Mouse (Mus musculus) midbrain, embryonic 13.5 days (tissue): ENCODE measurements around the gene Opcml. TPM values are rescaled to one million over a fixed set of nuclear protein-coding genes. Genes with fewer than 3 reads are reported as not detected.
A peak's percentile ranks its signal among the peaks of the same experiment; 100 is the strongest.

ENCODE experiments used
- ATAC-seq: fragments of 200-750 bp; cut with Nextera tagmentation; 2 replicates; pipeline ENCODE4 v1.8.0; 2017; ENCODE audit warnings: mild to moderate bottlenecking, moderate TSS enrichment, moderate library complexity
- H3K27ac ChIP-seq: fragments of 300-500 bp; sonication (generic); 2 replicates; pipeline ENCODE4 v1.5.1; 2015; ENCODE audit warnings: inconsistent platforms, mild to moderate bottlenecking, moderate library complexity
- H3K27me3 ChIP-seq: fragments of 300-500 bp; sonication (generic); 2 replicates; pipeline ENCODE4 v1.6.1; 2015; ENCODE audit warnings: mild to moderate bottlenecking, inconsistent platforms
- H3K36me3 ChIP-seq: fragments of 300-500 bp; sonication (generic); 2 replicates; pipeline ENCODE4 v1.6.1; 2015; ENCODE audit warnings: mild to moderate bottlenecking, inconsistent platforms
- H3K4me1 ChIP-seq: fragments of 300-500 bp; sonication (generic); replicated peaks from 2 replicates; pipeline ENCODE4 v1.6.1; 2015; ENCODE audit warnings: inconsistent platforms
- H3K4me2 ChIP-seq: fragments of 300-500 bp; sonication (generic); replicated peaks from 2 replicates; pipeline ENCODE4 v1.6.1; 2015; ENCODE audit warnings: moderate library complexity, mild to moderate bottlenecking, inconsistent platforms
- H3K4me3 ChIP-seq: fragments of 300-500 bp; sonication (generic); replicated peaks from 2 replicates; pipeline ENCODE4 v1.5.1; 2015; ENCODE audit warnings: mild to moderate bottlenecking, inconsistent platforms
- H3K9ac ChIP-seq: fragments of 300-500 bp; sonication (generic); replicated peaks from 2 replicates; pipeline ENCODE4 v1.6.1; 2015; ENCODE audit warnings: mild to moderate bottlenecking, inconsistent platforms
- H3K9me3 ChIP-seq: fragments of 300-500 bp; sonication (generic); 2 replicates; pipeline ENCODE4 v1.6.1; 2016; ENCODE audit warnings: mild to moderate bottlenecking, inconsistent platforms
- WGBS: fragments of 180-500 bp; shearing (Covaris S2); methylation state at CpG from one replicate; pipeline ENCODE4 v1.1.7; 2015; 5-methylcytosine and 5-hydroxymethylcytosine counted together
- polyA plus RNA-seq: library from polyadenylated mRNA; unstranded; fragments of >200 nt; fragmentation: Nextera tagmentation; extraction: Ambion mirVana; gene quantifications from 2 replicates; pipeline ENCODE4 v1.2.1, GENCODE M21; 2015

Opcml gene
- 18.9 and 20.6 TPM in 2 replicates for polyA plus RNA-seq

DNA sequence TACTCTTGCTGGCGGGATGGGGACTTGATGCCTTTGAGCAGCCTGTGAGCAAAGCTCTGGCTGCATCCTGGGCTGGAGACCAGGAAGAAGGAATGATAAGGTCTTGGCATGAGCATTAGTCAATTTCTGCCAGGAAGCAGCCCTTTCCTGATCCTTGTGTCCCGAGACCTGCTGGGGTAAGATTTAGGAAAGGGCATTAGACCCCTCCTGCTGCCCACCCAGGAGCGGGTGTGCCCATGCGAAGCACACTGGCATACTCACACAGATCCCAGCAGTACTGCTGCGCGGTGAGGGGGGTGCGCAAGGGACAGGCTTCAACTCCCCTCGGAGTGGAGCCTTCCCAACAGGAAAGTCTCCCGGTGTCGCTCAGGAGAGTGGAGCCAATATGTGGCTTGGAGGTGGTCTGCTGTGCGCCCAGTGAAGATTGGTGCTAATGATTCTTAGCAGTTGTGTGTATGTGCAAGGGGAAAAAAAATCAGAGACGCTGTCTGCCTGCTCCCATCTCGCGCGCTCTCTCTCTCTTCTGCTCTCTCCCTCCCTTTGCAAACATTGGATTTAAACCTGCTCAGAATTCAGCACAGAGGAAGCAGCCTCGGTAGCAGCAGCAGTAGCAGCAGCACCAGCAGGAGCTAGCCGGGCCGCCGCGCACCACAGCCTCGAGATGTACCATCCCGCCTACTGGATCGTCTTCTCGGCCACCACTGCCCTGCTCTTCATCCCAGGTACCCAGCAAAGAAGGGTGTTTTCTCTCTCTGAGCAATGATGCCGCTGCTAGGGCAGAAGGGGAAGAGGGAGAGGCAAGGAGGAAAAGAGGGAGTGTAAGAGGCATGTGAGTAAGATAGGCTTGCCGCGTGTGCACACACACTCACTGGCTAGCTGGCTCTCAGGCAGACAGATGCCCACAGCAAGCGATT is at the start of gene Opcml:
TSS of gene Opcml (plus strand) at position 51 of the 914 bp plus-strand sequence.
- peak within 1 kb of the TSS; percentile 80 for H3K27ac ChIP-seq
- peaks cover 21% of the 10 kb centered on the region for H3K27me3 ChIP-seq
- H3K36me3 ChIP-seq, result no peaks in the 10 kb centered on the region
- H3K9me3 ChIP-seq, result no peaks in the 10 kb centered on the region
- H3K4me3 ChIP-seq, result peak within 1 kb of the TSS; percentile 50
- peak; percentile 94 for ATAC-seq
- H3K9ac ChIP-seq, result peak within 1 kb of the TSS; percentile 73
- peak within 1 kb of the TSS; percentile 74 for H3K4me2 ChIP-seq
- WGBS, result under 1% methylated on average over 28 of the region's 28 CpGs
- peaks cover 17% of the 10 kb centered on the region for H3K4me1 ChIP-seq

DNA sequence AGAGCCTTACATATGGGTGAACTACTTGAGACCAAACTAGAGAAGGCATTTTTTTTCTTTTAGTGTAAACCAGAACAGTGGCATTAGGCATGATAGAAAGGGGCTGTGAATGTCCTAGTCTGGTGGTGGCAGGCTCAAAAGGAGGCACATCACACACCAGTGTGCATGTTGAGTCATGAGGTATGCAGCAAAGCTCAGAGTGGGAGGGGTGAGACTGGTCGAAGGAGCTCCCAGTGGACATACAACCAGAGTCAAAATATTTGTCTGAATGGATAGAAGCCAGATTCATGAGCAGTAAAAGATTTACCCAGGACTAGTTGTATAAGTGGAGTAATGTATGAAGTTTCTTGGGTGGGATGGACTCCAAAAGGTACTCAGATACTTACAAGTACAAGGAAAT is 31.9 kb upstream of the Opcml start:
- Histone ChIP-seq H3K27ac (no peak overlapping the region), H3K4me3 (no peak overlapping the region), H3K4me2 (no peak overlapping the region), H3K9me3 (no peaks in the 10 kb centered on the region), H3K4me1 (no peaks in the 10 kb centered on the region), H3K36me3 (no peaks in the 10 kb centered on the region), H3K9ac (no peak overlapping the region), H3K27me3 (no peaks in the 10 kb centered on the region)
- 87% methylated on average over 1 of the region's 1 CpGs for WGBS
- ATAC-seq, result no peak

DNA sequence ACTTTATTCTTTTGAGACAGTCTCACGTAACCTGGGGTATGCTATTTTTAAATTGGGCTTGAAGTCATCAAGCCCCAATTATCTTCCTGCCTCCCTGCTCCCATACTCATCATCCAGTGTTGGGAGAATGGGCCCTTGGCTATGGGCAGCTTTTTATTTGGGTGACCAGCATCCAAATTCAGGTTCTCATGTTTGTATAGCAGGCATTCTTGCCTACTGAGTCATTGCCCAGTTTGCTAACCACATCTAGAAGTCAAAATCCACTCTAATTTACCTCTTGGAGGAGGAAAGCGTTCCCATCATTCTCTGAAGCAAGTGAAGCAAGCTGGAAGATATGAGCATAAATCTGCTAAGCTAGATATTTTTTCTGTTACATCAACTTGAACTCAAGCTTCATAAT is 29.4 kb upstream of the Opcml start:
- Histone ChIP-seq H3K4me3 (no peak overlapping the region), H3K9ac (no peak overlapping the region), H3K9me3 (no peaks in the 10 kb centered on the region), H3K27me3 (no peaks in the 10 kb centered on the region), H3K4me1 (no peaks in the 10 kb centered on the region), H3K36me3 (no peaks in the 10 kb centered on the region), H3K4me2 (no peak overlapping the region), H3K27ac (no peak overlapping the region)
- no peak for ATAC-seq
- WGBS, result 84% methylated on average over 2 of the region's 2 CpGs

DNA sequence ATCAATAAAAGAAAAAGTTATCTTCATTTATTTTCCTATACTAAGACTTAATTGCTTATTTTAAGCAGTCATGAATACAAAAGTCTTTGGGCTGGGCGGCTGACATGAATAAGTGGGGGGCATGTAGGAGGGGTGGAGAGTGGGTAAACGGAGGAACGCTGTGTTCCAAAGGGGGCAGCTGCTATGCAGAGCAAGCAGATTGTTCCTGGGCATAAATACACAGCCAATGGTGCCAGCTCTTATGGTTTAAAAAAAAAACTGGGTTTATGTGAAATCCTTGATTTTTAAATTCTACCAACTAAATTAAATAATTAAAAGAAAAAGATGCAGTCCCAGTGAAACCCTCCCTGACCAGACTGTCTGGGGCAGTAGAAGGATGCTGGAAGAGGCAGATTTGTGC is 24.1 kb upstream of the Opcml start:
- Histone ChIP-seq H3K4me3 (no peak overlapping the region), H3K36me3 (no peaks in the 10 kb centered on the region), H3K9ac (no peak overlapping the region), H3K27ac (no peak overlapping the region), H3K4me2 (no peak overlapping the region), H3K4me1 (no peaks in the 10 kb centered on the region), H3K9me3 (no peaks in the 10 kb centered on the region), H3K27me3 (no peaks in the 10 kb centered on the region)
- no peak for ATAC-seq
- 77% methylated on average over 3 of the region's 3 CpGs for WGBS

DNA sequence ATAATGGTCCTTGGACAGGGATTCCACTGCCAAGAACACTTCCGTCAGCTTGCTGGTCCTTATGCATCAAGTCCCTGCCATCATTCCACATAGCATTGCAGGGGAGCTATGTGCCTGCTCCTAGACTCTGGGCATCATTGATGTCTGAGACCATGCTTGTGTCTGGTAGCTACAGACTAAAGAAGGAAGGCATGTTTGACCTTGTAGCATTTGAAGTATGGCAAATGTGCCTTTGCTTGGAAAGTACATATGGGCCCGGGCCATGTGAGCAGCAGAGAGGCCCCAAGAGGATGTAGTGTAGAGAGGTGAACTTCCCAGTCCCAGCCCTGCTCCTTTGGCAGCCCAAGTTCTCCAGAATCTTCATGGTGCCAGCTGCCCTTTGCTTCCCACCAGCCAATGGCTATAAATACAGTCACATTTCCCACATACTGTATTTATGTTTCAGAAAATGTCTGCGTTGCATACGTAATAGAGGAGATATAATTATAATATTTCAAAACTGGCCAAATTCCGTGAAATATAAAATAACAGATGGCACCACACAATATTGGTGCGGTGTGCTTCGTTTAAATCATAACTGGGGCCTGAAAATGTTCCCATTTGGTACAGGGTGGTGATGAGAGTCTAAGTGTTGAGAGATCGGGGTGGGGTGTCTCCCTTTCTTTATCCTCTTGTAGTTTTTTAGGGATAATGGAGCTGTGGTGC is 23.2 kb upstream of the Opcml start:
- no peaks in the 10 kb centered on the region for H3K36me3 ChIP-seq
- H3K9ac ChIP-seq, result no peak overlapping the region
- no peak overlapping the region for H3K4me3 ChIP-seq
- H3K4me2 ChIP-seq, result no peak overlapping the region
- no peaks in the 10 kb centered on the region for H3K9me3 ChIP-seq
- 87% methylated on average over 8 of the region's 8 CpGs for WGBS
- ATAC-seq, result no peak
- H3K27me3 ChIP-seq, result no peaks in the 10 kb centered on the region
- no peaks in the 10 kb centered on the region for H3K4me1 ChIP-seq
- no peak overlapping the region for H3K27ac ChIP-seq

DNA sequence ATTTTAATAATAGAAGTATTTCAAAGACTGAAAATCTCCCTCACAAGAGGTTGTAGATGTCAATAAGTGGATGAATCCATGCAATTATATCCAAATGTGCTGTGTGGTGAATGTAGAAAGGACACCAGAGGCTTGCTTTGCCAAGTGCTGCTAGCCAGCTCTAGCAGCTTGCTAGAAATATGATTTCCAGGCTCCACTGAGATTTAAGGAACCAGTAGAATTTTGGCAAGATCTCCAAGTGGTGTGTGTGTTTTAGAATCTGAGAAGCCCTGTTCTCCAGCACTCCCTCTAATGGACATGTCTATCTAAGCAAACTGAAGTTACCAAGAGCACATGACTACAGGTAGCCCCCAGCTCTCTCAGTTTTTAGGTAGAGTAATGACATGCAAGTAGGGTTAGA is 21.8 kb upstream of the Opcml start:
- no peak overlapping the region for H3K27ac ChIP-seq
- no peaks in the 10 kb centered on the region for H3K4me1 ChIP-seq
- ATAC-seq, result no peak
- no peak overlapping the region for H3K9ac ChIP-seq
- H3K36me3 ChIP-seq, result no peaks in the 10 kb centered on the region
- no peak overlapping the region for H3K4me3 ChIP-seq
- H3K4me2 ChIP-seq, result no peak overlapping the region
- no peaks in the 10 kb centered on the region for H3K27me3 ChIP-seq
- H3K9me3 ChIP-seq, result no peaks in the 10 kb centered on the region

DNA sequence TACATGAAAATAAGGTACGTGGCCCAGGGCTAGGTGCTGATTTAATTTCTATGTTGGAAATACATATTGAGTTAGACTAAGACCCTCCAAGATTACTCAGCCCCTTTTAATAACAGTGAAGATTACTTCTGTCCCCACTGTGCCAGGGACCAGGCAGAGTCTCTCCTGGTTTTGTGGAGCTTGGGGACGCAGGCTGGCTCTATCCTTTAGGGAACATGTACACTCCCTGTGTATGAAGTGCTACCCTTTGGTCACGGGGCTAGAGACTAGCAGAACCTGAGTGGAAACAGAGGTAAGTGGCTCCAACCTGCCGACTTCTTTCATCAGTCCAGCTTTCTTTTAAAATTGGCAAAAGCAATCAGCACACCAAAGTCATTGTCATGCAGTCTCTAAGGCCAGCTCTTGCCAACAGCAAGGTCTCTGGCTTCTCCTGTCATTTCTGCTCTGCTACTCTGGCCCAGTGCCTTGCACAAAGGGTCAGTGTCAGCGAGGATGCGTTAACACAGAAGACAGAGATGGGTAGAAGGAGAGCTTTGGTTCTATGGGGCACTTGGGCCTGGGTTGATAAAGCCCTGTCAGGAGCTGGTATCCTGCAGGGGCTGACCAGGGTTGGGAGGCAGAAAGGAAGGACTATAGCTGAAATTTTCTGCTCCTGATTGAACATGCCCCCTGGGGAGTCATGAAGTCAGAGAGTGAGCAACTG is 9.1 kb upstream of the Opcml start:
- peaks cover 11% of the 10 kb centered on the region for H3K4me1 ChIP-seq
- H3K9ac ChIP-seq, result no peak overlapping the region
- H3K9me3 ChIP-seq, result no peaks in the 10 kb centered on the region
- 58% methylated on average over 6 of the region's 6 CpGs for whole genome bisulfite sequencing
- no peaks in the 10 kb centered on the region for H3K36me3 ChIP-seq
- no peak overlapping the region for H3K27ac ChIP-seq
- H3K27me3 ChIP-seq, result no peaks in the 10 kb centered on the region
- peak; percentile 68 for ATAC-seq
- H3K4me2 ChIP-seq, result no peak overlapping the region
- H3K4me3 ChIP-seq, result no peak overlapping the region

DNA sequence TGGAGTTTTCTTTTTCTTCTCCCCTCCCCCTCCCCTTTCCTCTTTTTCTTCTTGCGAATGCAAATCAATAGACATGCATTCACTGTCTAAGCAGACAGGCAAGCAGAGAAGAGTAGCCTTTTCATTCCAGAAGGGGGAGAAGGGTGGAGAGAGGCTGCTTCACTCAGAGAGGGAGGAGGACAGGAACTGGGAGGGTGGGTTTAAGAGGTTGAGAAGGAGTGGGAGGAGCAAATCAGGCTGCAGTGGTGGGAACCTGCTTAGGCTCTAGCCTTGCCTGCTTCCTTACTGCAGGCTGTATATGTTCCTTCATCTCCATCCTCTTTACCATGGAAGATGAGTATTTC is 8.6 kb upstream of the Opcml start:
- 13% methylated on average over 1 of the region's 1 CpGs for WGBS

DNA sequence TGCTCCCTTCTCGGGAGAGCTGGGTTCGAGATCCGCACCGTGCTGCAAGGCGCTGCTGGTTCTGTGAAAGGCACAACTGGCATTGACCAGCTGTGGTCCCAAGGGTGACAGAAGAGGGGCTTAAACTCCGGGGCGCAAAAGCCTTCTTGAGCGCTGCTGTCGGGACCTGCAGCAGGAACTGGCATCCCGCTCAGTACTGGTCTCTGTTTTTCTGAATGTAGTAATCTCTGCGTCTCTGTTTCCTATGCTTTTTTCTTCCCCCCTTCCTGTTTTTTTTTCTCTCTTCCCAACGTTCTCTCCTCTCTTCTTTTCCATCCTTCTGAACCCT is 1.0 kb downstream of the Opcml start:
- Histone ChIP-seq H3K9ac (peak overlapping the region; percentile 73), H3K4me3 (peak overlapping the region; percentile 50), H3K27ac (peak overlapping the region; percentile 80), H3K27me3 (peaks cover 21% of the 10 kb centered on the region), H3K9me3 (no peaks in the 10 kb centered on the region), H3K4me2 (peak overlapping the region; percentile 74), H3K36me3 (no peaks in the 10 kb centered on the region), H3K4me1 (peaks cover 17% of the 10 kb centered on the region)
- WGBS, result 1% methylated on average over 12 of the region's 12 CpGs
- ATAC-seq, result no peak

More for the DNA sequence above, 8.6 kb upstream of the Opcml start:
- peak; percentile 85 for ATAC-seq
- Histone ChIP-seq H3K9me3 (no peaks in the 10 kb centered on the region), H3K4me1 (peaks cover 11% of the 10 kb centered on the region), H3K27me3 (no peaks in the 10 kb centered on the region), H3K36me3 (no peaks in the 10 kb centered on the region), H3K4me3 (no peak overlapping the region), H3K27ac (no peak overlapping the region), H3K9ac (no peak overlapping the region), H3K4me2 (no peak overlapping the region)

DNA sequence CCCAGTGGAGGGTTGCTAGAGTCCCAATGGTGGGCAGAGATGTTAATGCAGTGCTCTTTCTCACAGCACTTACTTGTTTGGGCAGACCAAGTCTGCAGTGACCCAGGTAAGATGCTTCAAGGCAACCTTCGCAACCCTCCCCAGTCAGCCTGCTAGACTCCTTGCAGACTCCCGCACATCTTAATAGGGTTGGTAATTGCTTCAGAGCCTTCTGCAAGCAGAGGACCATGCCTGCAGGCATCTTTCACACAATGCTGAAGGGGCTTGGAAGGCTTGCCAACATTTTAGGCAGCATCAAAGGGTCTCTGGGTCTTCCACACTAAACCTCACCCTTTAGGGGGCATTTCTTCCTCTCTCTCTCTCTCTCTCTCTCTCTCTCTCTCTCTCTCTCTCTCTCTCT is 1.7 kb downstream of the Opcml start:
- H3K36me3 ChIP-seq, result no peaks in the 10 kb centered on the region
- no peaks in the 10 kb centered on the region for H3K9me3 ChIP-seq
- no peak overlapping the region for H3K27ac ChIP-seq
- peaks cover 21% of the 10 kb centered on the region for H3K27me3 ChIP-seq
- H3K4me3 ChIP-seq, result peak overlapping the region; percentile 50
- ATAC-seq, result no peak
- no peak overlapping the region for H3K9ac ChIP-seq
- 53% methylated on average over 2 of the region's 2 CpGs for WGBS
- H3K4me2 ChIP-seq, result peak overlapping the region; percentile 74
- peaks cover 17% of the 10 kb centered on the region for H3K4me1 ChIP-seq

DNA sequence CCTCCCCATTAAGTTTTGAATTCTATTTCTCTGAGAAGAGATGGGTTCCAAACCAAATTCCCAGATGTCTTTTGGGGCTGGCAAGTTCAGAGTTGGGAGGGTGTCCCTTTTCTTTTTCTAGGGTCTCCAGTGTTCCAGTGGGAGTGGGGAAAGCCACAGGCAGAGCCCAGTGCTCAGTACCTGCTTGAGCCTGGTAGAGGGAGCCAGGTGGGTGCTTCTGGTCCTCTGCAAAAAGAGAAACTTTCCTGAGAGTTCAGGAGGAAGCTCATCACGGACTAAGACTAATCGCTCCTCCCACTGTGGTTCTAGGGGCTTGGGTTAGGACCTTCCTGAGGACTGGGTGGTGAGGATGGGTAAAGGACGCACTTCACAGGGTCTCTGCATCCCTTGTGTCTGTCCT is 2.4 kb downstream of the Opcml start:
- WGBS, result 80% methylated on average over 3 of the region's 3 CpGs
- no peak overlapping the region for H3K9ac ChIP-seq
- H3K4me1 ChIP-seq, result peaks cover 17% of the 10 kb centered on the region
- no peak overlapping the region for H3K27ac ChIP-seq
- H3K27me3 ChIP-seq, result peaks cover 21% of the 10 kb centered on the region
- H3K4me3 ChIP-seq, result no peak overlapping the region
- no peak for ATAC-seq
- H3K4me2 ChIP-seq, result no peak overlapping the region
- no peaks in the 10 kb centered on the region for H3K9me3 ChIP-seq
- H3K36me3 ChIP-seq, result no peaks in the 10 kb centered on the region

DNA sequence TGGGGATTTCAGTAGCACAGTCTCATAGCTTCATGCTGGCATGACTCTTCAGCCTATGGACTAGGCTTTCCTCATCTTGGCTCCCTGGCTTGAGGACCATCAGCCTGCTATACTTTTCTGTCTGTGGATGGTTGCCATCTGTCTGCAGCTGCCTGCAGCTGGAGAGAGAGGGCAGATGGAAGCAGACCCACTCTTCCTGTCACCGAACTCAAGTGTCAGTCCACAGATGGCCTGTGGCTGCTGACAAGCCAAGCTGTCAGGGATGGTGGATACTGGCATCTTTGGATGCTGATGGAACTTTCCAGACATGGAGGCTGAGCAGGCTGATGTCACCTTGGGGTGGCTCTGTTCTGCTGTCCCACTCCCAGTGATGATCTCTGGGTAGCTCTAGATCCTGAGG is 6.0 kb downstream of the Opcml start:
- no peak overlapping the region for H3K4me3 ChIP-seq
- 93% methylated on average over 1 of the region's 1 CpGs for WGBS
- no peak for ATAC-seq

More for the DNA sequence above, 6.0 kb downstream of the Opcml start:
- Histone ChIP-seq H3K27me3 (peaks cover 14% of the 10 kb centered on the region), H3K9ac (no peak overlapping the region), H3K27ac (no peak overlapping the region), H3K36me3 (no peaks in the 10 kb centered on the region), H3K4me1 (peaks cover 8% of the 10 kb centered on the region), H3K4me2 (no peak overlapping the region), H3K9me3 (no peaks in the 10 kb centered on the region)
